Mouse (Mus musculus) WW6 (cell line): ENCODE measurements around the gene Nup43.

ENCODE experiments used
- DNase-seq: peaks from one replicate; pipeline ENCODE4 v3.0.0-alpha.2; 2013; ENCODE audit warnings: low read depth, low spot score

Gene Nup43

DNA sequence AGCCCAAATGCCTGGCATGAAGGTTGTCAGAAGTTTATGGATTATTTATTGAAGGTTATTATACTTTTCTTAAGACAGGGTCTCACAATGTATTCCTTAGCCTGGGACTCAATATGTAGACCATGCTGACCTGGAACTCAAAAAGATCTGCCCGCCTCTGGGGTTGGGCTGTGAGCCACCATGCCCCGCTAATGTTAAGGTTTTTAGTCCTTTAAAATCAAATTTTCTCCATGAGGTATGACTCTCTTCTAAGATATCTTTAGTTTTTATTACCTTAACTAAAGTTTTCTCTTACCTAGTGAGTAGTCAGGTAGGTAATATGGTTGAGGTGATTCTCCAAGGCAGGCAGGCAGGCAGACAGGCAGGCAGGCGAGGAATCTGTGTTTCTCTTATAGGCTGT, 14.9 kb downstream of the Nup43 start:
- DNase-seq = no peak

DNA sequence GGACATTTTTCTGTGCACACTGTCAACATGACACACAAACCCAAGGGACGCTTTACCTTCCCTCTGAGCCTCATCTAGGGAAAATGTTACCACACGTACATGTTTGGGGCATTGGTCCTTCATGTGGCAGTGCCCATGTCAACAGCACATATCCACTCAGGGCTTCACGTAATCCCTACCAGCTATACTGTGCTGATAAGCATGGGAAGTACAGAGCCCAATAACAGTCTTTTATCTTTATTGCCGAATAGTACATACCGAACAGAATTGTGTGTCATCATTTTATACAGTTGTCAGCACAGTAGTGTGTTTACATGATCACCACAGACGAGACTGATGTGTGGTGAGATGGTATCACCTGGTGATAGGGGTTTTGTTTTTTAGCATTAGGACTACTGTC, 19.6 kb downstream of the Nup43 start:
- no peak for DNase-seq

DNA sequence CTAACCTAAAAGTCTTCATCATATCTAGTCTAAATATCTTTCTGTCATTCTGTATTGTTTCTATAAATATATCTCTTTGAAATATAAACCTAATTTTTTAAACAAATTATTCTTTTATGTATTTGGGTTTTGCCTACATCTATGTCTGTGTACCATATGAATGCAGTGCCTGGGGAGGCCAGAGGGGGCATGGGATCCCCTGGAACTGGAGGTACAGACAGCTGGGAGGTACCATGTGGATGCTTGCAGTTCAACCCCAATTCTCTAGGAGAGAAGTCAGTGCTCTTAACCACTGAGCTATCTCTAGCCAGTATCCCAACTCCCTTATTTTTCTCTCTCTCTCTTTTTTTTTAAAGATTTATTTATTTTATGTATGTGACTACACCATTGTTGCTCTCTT, 28.0 kb downstream of the Nup43 start:
- no peak for DNase-seq

GRCm38 (mm10) chr10:7700120-7700519, 32.8 kb downstream of the Nup43 start:
- DNase-seq = no peak

GRCm38 (mm10) chr10:7702586-7702985, 35.3 kb downstream of the Nup43 start:
- no peak for DNase-seq

GRCm38 (mm10) chr10:7710121-7710520, 42.8 kb downstream of the Nup43 start:
- DNase-seq = no peak

DNA sequence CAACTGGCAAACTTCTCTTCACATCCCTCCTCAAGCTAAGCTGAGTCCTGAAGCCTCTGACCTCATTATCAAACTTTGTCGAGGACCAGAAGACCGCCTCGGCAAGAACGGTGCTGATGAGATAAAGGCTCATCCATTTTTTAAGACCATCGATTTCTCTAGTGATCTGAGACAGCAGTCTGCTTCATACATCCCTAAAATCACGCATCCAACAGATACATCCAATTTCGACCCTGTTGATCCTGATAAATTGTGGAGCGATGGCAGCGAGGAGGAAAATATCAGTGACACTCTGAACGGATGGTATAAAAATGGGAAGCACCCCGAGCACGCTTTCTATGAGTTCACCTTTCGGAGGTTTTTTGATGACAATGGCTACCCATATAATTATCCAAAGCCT, 45.2 kb downstream of the Nup43 start:
- no peak for DNase-seq

- DNase-seq = no peak
Observed at GRCm38 (mm10) chr10:7715056-7715455, 47.8 kb downstream of the Nup43 start.

DNA sequence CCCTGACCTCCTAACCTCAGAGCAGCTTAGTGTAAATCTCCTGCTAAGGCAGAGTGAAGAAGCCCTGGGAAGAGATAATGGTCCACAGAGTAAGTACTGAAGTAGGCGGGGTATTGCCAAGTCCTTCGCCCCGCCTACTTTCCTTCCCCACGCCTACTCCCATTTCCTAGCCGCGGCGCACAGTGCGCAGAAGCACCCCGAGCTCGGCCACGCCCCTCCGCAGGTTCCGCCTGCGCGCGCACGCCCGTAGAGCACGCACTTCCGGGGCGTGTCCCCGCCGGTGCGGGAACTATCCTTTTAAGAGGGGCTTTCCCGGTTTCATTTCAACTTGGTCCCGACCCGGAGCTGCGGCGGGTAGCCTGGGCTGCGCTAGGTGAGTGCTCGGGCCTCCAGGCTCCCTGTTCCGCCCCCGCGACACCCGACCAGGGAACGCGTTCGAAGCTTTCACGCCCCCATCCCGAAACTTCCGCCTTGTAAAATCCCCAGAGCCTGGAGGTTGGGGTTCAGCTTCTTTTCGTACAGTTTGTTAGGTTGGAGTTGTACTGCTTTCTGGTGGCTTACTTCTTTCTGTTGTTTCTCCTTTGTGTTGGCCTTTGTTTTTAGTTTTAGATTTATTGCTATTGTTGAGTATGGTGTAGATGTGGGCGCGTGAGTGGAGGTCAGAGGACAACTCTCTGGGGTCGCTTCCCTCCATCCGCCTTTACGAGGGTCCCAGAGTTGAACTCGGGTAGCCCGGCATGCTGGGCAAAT, 58.6 kb downstream of the Nup43 start, which contains the start of gene Katna1:
TSS of gene Katna1 (plus strand) at position 250 of the 750 bp plus-strand sequence.
- peak; percentile 95 for DNase-seq

GRCm38 (mm10) chr10:7726501-7726812, 59.2 kb downstream of the Nup43 start:
- no peak for DNase-seq

GRCm38 (mm10) chr10:7727011-7727410, 59.7 kb downstream of the Nup43 start:
- no peak for DNase-seq
